Mouse (Mus musculus): ENCODE measurements around the gene A430005L14Rik.

The A430005L14Rik gene

GRCm38 (mm10) chr4:153974431-153975291 lies 17.6 kb downstream of the A430005L14Rik start, which contains the start of the genes Dffb and Cep104:
TSS of gene Dffb (minus strand) at chr4:153975126.
TSS of gene Cep104 (plus strand) at chr4:153975194.
- DNase-seq (ENCODE audit: low spot score): peak; percentile 90

DNA sequence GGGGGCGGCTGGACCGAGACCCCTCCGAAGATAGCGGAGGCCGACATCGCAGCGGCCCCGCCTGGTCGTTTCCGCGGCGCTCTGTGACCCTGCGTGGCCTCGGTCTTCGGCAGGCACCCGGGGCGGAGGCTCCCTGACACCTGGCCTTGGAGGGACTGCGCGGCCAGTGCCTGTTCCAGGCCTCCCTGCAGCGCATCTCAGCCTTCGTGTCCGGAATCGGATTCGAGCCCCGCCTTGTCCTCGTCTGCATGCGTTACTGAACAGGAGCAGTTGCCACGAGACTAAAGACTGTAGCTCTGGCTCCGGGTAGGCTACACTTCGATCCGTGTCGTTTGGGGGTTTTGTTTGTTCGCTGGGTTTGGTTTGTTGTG lies 18.2 kb downstream of the A430005L14Rik start:
- no peak for DNase-seq (ENCODE audit: low spot score)

GRCm38 (mm10) chr4:153975768-153976167 lies 18.7 kb downstream of the A430005L14Rik start:
- no peak for DNase-seq (ENCODE audit: low spot score)

DNA sequence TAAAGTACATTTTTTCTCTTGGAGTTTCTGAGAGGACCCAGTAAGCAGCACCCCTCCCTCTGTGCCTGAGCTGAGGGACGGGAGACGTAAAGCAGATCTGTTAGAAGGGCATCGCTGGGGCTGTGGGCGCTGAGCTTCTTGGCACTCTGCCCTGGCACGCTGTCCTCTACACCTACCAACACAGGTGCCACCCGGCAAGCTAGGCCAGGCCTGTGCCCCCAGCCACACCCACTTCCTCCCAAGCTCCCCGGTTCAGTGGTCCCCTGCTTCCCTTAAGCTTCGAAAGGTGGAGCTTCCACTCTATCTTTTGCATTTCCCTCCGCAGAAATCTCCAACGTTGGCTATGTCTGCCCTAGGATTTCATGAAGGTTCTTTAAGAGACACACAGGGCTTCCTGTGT lies 22.2 kb downstream of the A430005L14Rik start:
- DNase-seq (ENCODE audit: low spot score): no peak

DNA sequence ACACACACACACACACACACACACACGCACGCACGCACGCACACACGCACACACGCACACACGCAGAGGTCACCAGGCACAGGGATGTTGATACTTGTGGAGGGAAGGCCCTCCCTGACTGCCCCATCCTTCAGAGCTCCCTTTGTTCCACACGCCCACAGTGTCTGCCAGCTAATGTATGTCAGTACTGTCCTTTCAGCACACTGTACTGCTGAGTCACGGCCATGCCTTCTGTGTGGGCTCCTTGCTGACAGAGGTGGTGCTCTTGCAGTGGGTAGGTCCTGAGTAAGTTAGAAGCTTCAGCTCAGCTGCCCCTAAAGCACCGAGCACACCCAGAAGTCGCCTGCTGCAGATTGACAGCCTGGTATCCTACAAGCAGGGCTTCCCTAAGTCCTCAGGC lies 23.4 kb downstream of the A430005L14Rik start:
- DNase-seq (ENCODE audit: low spot score): no peak

- DNase-seq (ENCODE audit: low spot score): no peak
These were observed 35.7 kb downstream of the A430005L14Rik start for GRCm38 (mm10) chr4:153992715-153993114.

- DNase-seq (ENCODE audit: low spot score): no peak
These were observed 36.5 kb downstream of the A430005L14Rik start for GRCm38 (mm10) chr4:153993505-153993904.

GRCm38 (mm10) chr4:154005488-154005887 lies 48.5 kb downstream of the A430005L14Rik start:
- no peak for DNase-seq (ENCODE audit: low spot score)

DNA sequence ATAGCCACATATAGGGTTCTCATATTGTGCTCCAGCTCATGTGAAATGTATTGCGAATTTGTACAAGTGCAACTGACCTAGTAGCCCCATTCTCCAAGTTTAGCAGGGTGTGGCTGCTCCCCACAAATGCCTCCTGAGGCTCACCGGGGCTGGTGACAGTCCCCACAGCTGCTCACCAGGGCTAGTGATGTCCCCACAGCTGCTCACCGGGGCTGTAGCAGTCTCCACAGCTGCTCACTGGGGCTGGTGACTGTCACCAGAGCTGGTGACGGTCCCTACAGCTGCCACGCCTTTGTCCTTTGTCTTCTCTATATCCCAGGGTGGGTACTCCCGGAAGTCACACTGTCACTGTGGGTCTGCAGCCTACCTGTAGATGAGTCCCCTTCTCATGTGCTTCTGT lies 49.2 kb downstream of the A430005L14Rik start:
- no peak for DNase-seq (ENCODE audit: low spot score)

GRCm38 (mm10) chr4:154007759-154008158 lies 50.7 kb downstream of the A430005L14Rik start:
- no peak for DNase-seq (ENCODE audit: low spot score)

- no peak for DNase-seq (ENCODE audit: low spot score)
These were observed 54.0 kb downstream of the A430005L14Rik start for GRCm38 (mm10) chr4:154010907-154011645.

Data from left cerebral cortex, adult 11 months (tissue).